Mouse (Mus musculus): ENCODE measurements around the gene Rbfox3. TPM values are rescaled to one million over a fixed set of nuclear protein-coding genes. Genes with fewer than 3 reads are reported as not detected.
A peak's percentile ranks its signal among the peaks of the same experiment; 100 is the strongest.

The Rbfox3 gene
- total and polyA plus RNA-seq, 2 experiments from 2014 or later = 60.3 to 73.3 TPM

GRCm38 (mm10) chr11:118894196-118894595, 17.2 kb downstream of the Rbfox3 start:
- no peak overlapping the region for H3K9ac ChIP-seq (replicated peaks; ENCODE audit: low read length, poor library complexity, severe bottlenecking)
- H3K4me3 ChIP-seq (ENCODE audit: low read depth, low read length) = no peak overlapping the region
- WGBS = 88% methylated on average over 4 of the region's 4 CpGs
- ATAC-seq (ENCODE audit: low FRiP score) = no peak
- no peak overlapping the region for H3K27ac ChIP-seq (ENCODE audit: low read depth, low read length)
- TF ChIP-seq CTCF (IDR thresholded peaks at IDR 0.05) = no peak
- no peak overlapping the region for H3K4me2 ChIP-seq (ENCODE audit: low read depth, low read length, poor library complexity, severe bottlenecking)
- no peaks in the 10 kb centered on the region for H3K27me3 ChIP-seq (ENCODE audit: insufficient read depth, low read length)
- no peaks in the 10 kb centered on the region for H3K9me3 ChIP-seq (ENCODE audit: low read length)
- no peaks in the 10 kb centered on the region for H3K36me3 ChIP-seq (ENCODE audit: insufficient read depth, low read length)
- peaks cover 26% of the 10 kb centered on the region for H3K4me1 ChIP-seq (ENCODE audit: insufficient read depth, low read length)
- DNase-seq (ENCODE audit: low spot score) = no peak

- Histone ChIP-seq H3K9ac (replicated peaks; ENCODE audit: low read length, poor library complexity, severe bottlenecking) (no peak overlapping the region), H3K4me3 (ENCODE audit: low read depth, low read length) (no peak overlapping the region), H3K4me1 (ENCODE audit: insufficient read depth, low read length) (peaks cover 25% of the 10 kb centered on the region), H3K36me3 (ENCODE audit: insufficient read depth, low read length) (no peaks in the 10 kb centered on the region), H3K27ac (ENCODE audit: low read depth, low read length) (no peak overlapping the region), H3K4me2 (ENCODE audit: low read depth, low read length, poor library complexity, severe bottlenecking) (no peak overlapping the region), H3K9me3 (ENCODE audit: low read length) (no peaks in the 10 kb centered on the region), H3K27me3 (ENCODE audit: insufficient read depth, low read length) (no peaks in the 10 kb centered on the region)
- WGBS = 89% methylated on average over 5 of the region's 5 CpGs
- ATAC-seq (ENCODE audit: low FRiP score) (no peak), DNase-seq (ENCODE audit: low spot score) (no peak)
- no peak for TF ChIP-seq CTCF (IDR thresholded peaks at IDR 0.05)
Measured at GRCm38 (mm10) chr11:118892876-118893275, 18.5 kb downstream of the Rbfox3 start.

- Histone ChIP-seq H3K4me2 (ENCODE audit: low read depth, low read length, poor library complexity, severe bottlenecking) (no peak overlapping the region), H3K27ac (ENCODE audit: low read depth, low read length) (peak overlapping the region; percentile 74), H3K4me3 (ENCODE audit: low read depth, low read length) (no peak overlapping the region), H3K9ac (replicated peaks; ENCODE audit: low read length, poor library complexity, severe bottlenecking) (no peak overlapping the region), H3K27me3 (ENCODE audit: insufficient read depth, low read length) (no peaks in the 10 kb centered on the region), H3K9me3 (ENCODE audit: low read length) (no peaks in the 10 kb centered on the region), H3K4me1 (ENCODE audit: insufficient read depth, low read length) (peaks cover 13% of the 10 kb centered on the region), H3K36me3 (ENCODE audit: insufficient read depth, low read length) (no peaks in the 10 kb centered on the region)
- TF ChIP-seq CTCF (IDR thresholded peaks at IDR 0.05) = no peak
- WGBS = 76% methylated on average over 15 of the region's 15 CpGs
- ATAC-seq (ENCODE audit: low FRiP score) = no peak
- no peak for DNase-seq (ENCODE audit: low spot score)
Measured at GRCm38 (mm10) chr11:118891516-118891915, 19.9 kb downstream of the Rbfox3 start.

GRCm38 (mm10) chr11:118890992-118891398, 20.4 kb downstream of the Rbfox3 start:
- no peaks in the 10 kb centered on the region for H3K27me3 ChIP-seq (ENCODE audit: insufficient read depth, low read length)
- H3K4me3 ChIP-seq (ENCODE audit: low read depth, low read length) = no peak overlapping the region
- 17% methylated on average over 16 of the region's 16 CpGs for WGBS
- peaks cover 8% of the 10 kb centered on the region; the same call in 1 of the 2 replicates for H3K4me1 ChIP-seq (ENCODE audit: insufficient read depth, low read length)
- no peak overlapping the region for H3K4me2 ChIP-seq (ENCODE audit: low read depth, low read length, poor library complexity, severe bottlenecking)
- no peaks in the 10 kb centered on the region for H3K9me3 ChIP-seq (ENCODE audit: low read length)
- ATAC-seq (ENCODE audit: low FRiP score) (0 out of 2 replicates have a peak, but pooled peaks have one; percentile 28), DNase-seq (ENCODE audit: low spot score) (peak; percentile 57)
- peak overlapping the region; percentile 74 for H3K27ac ChIP-seq (ENCODE audit: low read depth, low read length)
- no peaks in the 10 kb centered on the region for H3K36me3 ChIP-seq (ENCODE audit: insufficient read depth, low read length)
- TF ChIP-seq CTCF (IDR thresholded peaks at IDR 0.05) = 0 out of 2 replicates have a peak, but pooled peaks have one; percentile 32
- no peak overlapping the region for H3K9ac ChIP-seq (replicated peaks; ENCODE audit: low read length, poor library complexity, severe bottlenecking)

- Histone ChIP-seq H3K4me3 (ENCODE audit: low read depth, low read length) (no peak overlapping the region), H3K9ac (replicated peaks; ENCODE audit: low read length, poor library complexity, severe bottlenecking) (no peak overlapping the region), H3K4me2 (ENCODE audit: low read depth, low read length, poor library complexity, severe bottlenecking) (no peak overlapping the region), H3K27ac (ENCODE audit: low read depth, low read length) (peak overlapping the region; percentile 74), H3K36me3 (ENCODE audit: insufficient read depth, low read length) (no peaks in the 10 kb centered on the region), H3K27me3 (ENCODE audit: insufficient read depth, low read length) (no peaks in the 10 kb centered on the region), H3K9me3 (ENCODE audit: low read length) (no peaks in the 10 kb centered on the region), H3K4me1 (ENCODE audit: insufficient read depth, low read length) (0 out of 2 replicates have a peak, but pooled peaks cover 6% of the 10 kb centered on the region)
- ATAC-seq (ENCODE audit: low FRiP score) (no peak), DNase-seq (ENCODE audit: low spot score) (no peak)
- 54% methylated on average over 5 of the region's 5 CpGs for WGBS
- no peak for TF ChIP-seq CTCF (IDR thresholded peaks at IDR 0.05)
Measured at GRCm38 (mm10) chr11:118890474-118890873, 20.9 kb downstream of the Rbfox3 start.

- H3K4me1 ChIP-seq (ENCODE audit: insufficient read depth, low read length) = 0 out of 2 replicates have a peak, but pooled peaks cover 6% of the 10 kb centered on the region
- H3K4me3 ChIP-seq (ENCODE audit: low read depth, low read length) = no peak overlapping the region
- ATAC-seq (ENCODE audit: low FRiP score) (no peak), DNase-seq (ENCODE audit: low spot score) (no peak)
- WGBS = 87% methylated on average over 4 of the region's 4 CpGs
- no peak for TF ChIP-seq CTCF (IDR thresholded peaks at IDR 0.05)
- no peak overlapping the region for H3K4me2 ChIP-seq (ENCODE audit: low read depth, low read length, poor library complexity, severe bottlenecking)
- no peak overlapping the region for H3K9ac ChIP-seq (replicated peaks; ENCODE audit: low read length, poor library complexity, severe bottlenecking)
- no peaks in the 10 kb centered on the region for H3K27me3 ChIP-seq (ENCODE audit: insufficient read depth, low read length)
- H3K36me3 ChIP-seq (ENCODE audit: insufficient read depth, low read length) = no peaks in the 10 kb centered on the region
- H3K9me3 ChIP-seq (ENCODE audit: low read length) = no peaks in the 10 kb centered on the region
- no peak overlapping the region for H3K27ac ChIP-seq (ENCODE audit: low read depth, low read length)
Measured at GRCm38 (mm10) chr11:118889500-118889899, 21.9 kb downstream of the Rbfox3 start.
